Mouse (Mus musculus) kidney, embryonic 14.5 days (tissue): ENCODE results near the gene Ilf2. TPM values are rescaled to one million over a fixed set of nuclear protein-coding genes. Genes with fewer than 3 reads are reported as not detected.

Experiments used
- ATAC-seq: fragments of 200-750 bp; cut with Nextera tagmentation; 2 replicates; pipeline ENCODE4 v1.8.0; 2017; ENCODE audit warnings: moderate number of reproducible peaks, mild to moderate bottlenecking, moderate TSS enrichment, moderate library complexity; ENCODE audit not compliant: low FRiP score, low TSS enrichment
- H3K27ac ChIP-seq: fragments of 300-500 bp; sonication (generic); 2 replicates; pipeline ENCODE4 v1.5.1; 2014; ENCODE audit warnings: low read depth, mild to moderate bottlenecking, low read length, moderate library complexity, mixed read lengths
- H3K27me3 ChIP-seq: fragments of 300-500 bp; sonication (generic); 2 replicates; pipeline ENCODE4 v1.6.1; 2014; ENCODE audit warnings: mild to moderate bottlenecking, low read length; ENCODE audit not compliant: control insufficient read depth, insufficient read depth
- H3K36me3 ChIP-seq: fragments of 300-500 bp; sonication (generic); 2 replicates; pipeline ENCODE4 v1.6.1; 2014; ENCODE audit warnings: low read length, mixed read lengths; ENCODE audit not compliant: control insufficient read depth, insufficient read depth
- H3K4me1 ChIP-seq: fragments of 300-500 bp; sonication (generic); 2 replicates; pipeline ENCODE4 v1.6.1; 2014; ENCODE audit warnings: low read length, mixed read lengths; ENCODE audit not compliant: control insufficient read depth, insufficient read depth
- H3K4me2 ChIP-seq: fragments of 300-500 bp; sonication (generic); replicated peaks from 2 replicates; pipeline ENCODE4 v1.6.1; 2014; ENCODE audit warnings: low read depth, mild to moderate bottlenecking, low read length
- H3K4me3 ChIP-seq: fragments of 300-500 bp; sonication (generic); 2 replicates; pipeline ENCODE4 v1.5.1; 2014; ENCODE audit warnings: mild to moderate bottlenecking, low read length
- H3K9ac ChIP-seq: fragments of 300-500 bp; sonication (generic); 2 replicates; pipeline ENCODE4 v1.6.1; 2014; ENCODE audit warnings: low read depth, mild to moderate bottlenecking, low read length, moderate library complexity
- H3K9me3 ChIP-seq: fragments of 300-500 bp; sonication (generic); 2 replicates; pipeline ENCODE4 v1.6.1; 2016; ENCODE audit warnings: low read length; ENCODE audit not compliant: control insufficient read depth
- WGBS: fragments of 180-500 bp; shearing (Covaris S2); extraction: QIAGEN DNeasy Blood & Tissue Kit; methylation state at CpG from one replicate; pipeline ENCODE4 v1.1.7; 2014; 5-methylcytosine and 5-hydroxymethylcytosine counted together
- polyA plus RNA-seq: library from polyadenylated mRNA; unstranded; fragments of >200 nt; fragmentation: Nextera tagmentation; extraction: Ambion mirVana; gene quantifications from 2 replicates; pipeline ENCODE4 v1.2.1, GENCODE M21; 2014

Ilf2 gene
- polyA plus RNA-seq, 1 experiment from 2014 or later = 262 TPM

DNA sequence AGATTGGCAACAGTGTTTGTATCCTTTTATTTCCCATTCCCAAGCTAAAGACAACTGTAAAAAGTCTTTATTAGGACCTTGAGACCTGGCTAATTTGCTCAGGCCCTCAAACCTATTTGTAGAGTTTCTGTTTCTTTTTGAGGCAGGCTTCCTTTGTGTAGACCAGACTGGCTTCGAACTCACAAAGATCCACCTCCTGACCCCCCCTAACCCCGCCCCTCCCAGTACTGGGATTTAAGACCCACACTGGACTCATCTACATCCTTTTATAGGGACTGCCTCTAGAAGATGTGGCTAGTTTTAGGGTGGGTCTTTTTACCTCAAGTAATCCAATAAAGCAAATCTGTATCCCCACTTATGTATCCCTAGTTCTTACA, 33.8 kb downstream of the Ilf2 start:
- Histone ChIP-seq H3K9ac (no peak overlapping the region), H3K4me3 (peak overlapping the region; percentile 93), H3K4me2 (peak overlapping the region; percentile 41), H3K27me3 (no peaks in the 10 kb centered on the region), H3K9me3 (no peaks in the 10 kb centered on the region), H3K36me3 (peaks cover 28% of the 10 kb centered on the region), H3K4me1 (peaks cover 3% of the 10 kb centered on the region; the same call in 1 of the 2 replicates), H3K27ac (0 out of 2 replicates have a peak overlapping the region, but pooled peaks have one; percentile 65)
- ATAC-seq = peak; percentile 11; the same call in 1 of the 2 replicates
- WGBS = 26% methylated on average over 2 of the region's 2 CpGs

DNA sequence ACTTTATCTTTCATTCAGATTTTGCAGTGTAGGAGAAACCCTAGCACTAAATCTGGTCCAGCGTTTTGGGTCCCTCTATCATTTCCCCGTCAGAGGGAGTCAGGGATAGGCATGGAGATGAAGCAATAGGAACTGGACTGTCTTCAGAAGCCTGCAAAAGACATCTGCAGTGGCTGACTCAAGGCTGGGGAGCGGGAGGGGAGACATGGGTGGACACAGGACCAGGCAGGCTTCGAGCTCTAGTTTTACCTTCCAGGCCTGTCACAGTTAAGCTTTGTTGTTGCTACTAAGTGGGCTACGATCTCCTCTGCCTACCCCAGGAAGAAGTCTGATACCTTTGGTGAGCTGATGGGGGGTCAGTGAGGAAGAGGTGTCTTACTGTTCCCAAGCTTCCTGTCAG, 36.4 kb downstream of the Ilf2 start:
- Histone ChIP-seq H3K4me1 (peaks cover 8% of the 10 kb centered on the region), H3K27ac (no peak overlapping the region), H3K27me3 (no peaks in the 10 kb centered on the region), H3K4me3 (no peak overlapping the region), H3K9ac (no peak overlapping the region), H3K4me2 (no peak overlapping the region), H3K9me3 (no peaks in the 10 kb centered on the region), H3K36me3 (peaks cover 3% of the 10 kb centered on the region)
- 83% methylated on average over 5 of the region's 5 CpGs for WGBS
- ATAC-seq = no peak

- H3K4me1 ChIP-seq = peaks cover 8% of the 10 kb centered on the region
- no peak overlapping the region for H3K4me3 ChIP-seq
- H3K27ac ChIP-seq = no peak overlapping the region
- H3K4me2 ChIP-seq = peak overlapping the region; percentile 82
- H3K9me3 ChIP-seq = no peaks in the 10 kb centered on the region
- no peak overlapping the region for H3K9ac ChIP-seq
- H3K27me3 ChIP-seq = no peaks in the 10 kb centered on the region
- no peaks in the 10 kb centered on the region for H3K36me3 ChIP-seq
- 63% methylated on average over 9 of the region's 9 CpGs for WGBS
- ATAC-seq = no peak
Observed at GRCm38 (mm10) chr3:90512948-90513642, 37.2 kb downstream of the Ilf2 start.

DNA sequence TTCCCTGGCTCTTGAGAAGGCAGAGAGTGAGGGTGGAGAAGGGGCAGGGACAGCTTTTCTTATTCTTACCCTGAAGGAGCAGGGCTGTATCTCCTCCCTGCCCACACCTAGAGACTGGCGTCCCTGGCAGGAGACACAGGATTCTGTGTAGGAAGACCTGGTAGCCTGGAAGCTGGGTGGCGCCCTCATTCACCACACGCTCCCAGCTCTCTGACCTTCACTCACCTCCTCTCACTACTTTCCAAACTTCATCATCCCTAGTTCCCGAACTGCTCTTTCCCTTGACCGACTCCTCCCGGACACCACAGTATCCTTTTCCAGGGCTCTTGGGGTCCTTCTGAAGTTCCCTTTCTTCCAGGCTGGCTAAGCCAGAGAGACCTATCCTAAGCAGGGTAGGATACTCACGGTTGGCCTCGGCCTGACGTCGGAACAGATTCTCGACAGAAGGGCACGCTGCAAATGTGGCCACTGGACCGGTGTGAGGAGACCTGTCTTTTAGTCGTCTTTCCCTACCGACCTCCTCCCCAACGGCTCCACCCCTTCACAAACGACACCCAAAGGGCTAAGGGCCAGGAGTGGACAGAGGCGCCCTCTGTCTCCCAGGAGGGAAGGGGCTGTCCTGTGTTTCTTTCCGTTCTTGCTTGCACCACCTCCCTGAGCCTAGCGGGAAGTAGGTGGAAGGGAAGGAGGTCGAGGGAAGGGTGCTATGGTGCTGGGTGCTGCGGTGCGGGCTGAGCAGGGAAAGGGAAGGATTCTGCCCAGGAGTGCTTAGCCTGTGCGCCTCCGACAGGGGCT, 38.1 kb downstream of the Ilf2 start, which contains the start of the genes S100a1 and S100a13:
Gene S100a1, minus strand, starts transcription at position 597 of the 795 bp plus-strand sequence.
Gene S100a13, plus strand, starts transcription at position 640 of the 795 bp plus-strand sequence.
- ATAC-seq = peak; percentile 47
- Histone ChIP-seq H3K27me3 (no peaks in the 10 kb centered on the region), H3K4me3 (peak within 1 kb of the TSS; percentile 39), H3K4me1 (peaks cover 8% of the 10 kb centered on the region), H3K27ac (no peak within 1 kb of the TSS), H3K9me3 (no peaks in the 10 kb centered on the region), H3K36me3 (no peaks in the 10 kb centered on the region), H3K9ac (peak within 1 kb of the TSS; percentile 52; the same call in 1 of the 2 replicates), H3K4me2 (peak within 1 kb of the TSS; percentile 82)
- WGBS = 3% methylated on average over 25 of the region's 25 CpGs

- Histone ChIP-seq H3K27ac (no peak overlapping the region), H3K4me3 (peak overlapping the region; percentile 39), H3K9me3 (no peaks in the 10 kb centered on the region), H3K4me2 (peak overlapping the region; percentile 82), H3K36me3 (no peaks in the 10 kb centered on the region), H3K27me3 (no peaks in the 10 kb centered on the region), H3K9ac (peak overlapping the region; percentile 52; the same call in 1 of the 2 replicates), H3K4me1 (peaks cover 8% of the 10 kb centered on the region)
- 0% methylated on average over 10 of the region's 10 CpGs for WGBS
- peak; percentile 80 for ATAC-seq
Observed at GRCm38 (mm10) chr3:90514691-90515090, 38.8 kb downstream of the Ilf2 start.

GRCm38 (mm10) chr3:90515242-90515641, 39.3 kb downstream of the Ilf2 start:
- no peak for ATAC-seq
- Histone ChIP-seq H3K9me3 (no peaks in the 10 kb centered on the region), H3K36me3 (no peaks in the 10 kb centered on the region), H3K9ac (peak overlapping the region; percentile 52; the same call in 1 of the 2 replicates), H3K27ac (no peak overlapping the region), H3K27me3 (no peaks in the 10 kb centered on the region), H3K4me3 (peak overlapping the region; percentile 39), H3K4me2 (peak overlapping the region; percentile 82), H3K4me1 (peaks cover 8% of the 10 kb centered on the region)
- WGBS = 47% methylated on average over 1 of the region's 1 CpGs

GRCm38 (mm10) chr3:90515789-90516188, 39.9 kb downstream of the Ilf2 start:
- no peak for ATAC-seq
- Histone ChIP-seq H3K9ac (no peak overlapping the region), H3K36me3 (no peaks in the 10 kb centered on the region), H3K9me3 (no peaks in the 10 kb centered on the region), H3K4me1 (peaks cover 8% of the 10 kb centered on the region), H3K4me2 (peak overlapping the region; percentile 82; the same call in 1 of the 2 replicates), H3K27ac (no peak overlapping the region), H3K4me3 (no peak overlapping the region), H3K27me3 (no peaks in the 10 kb centered on the region)
- 94% methylated on average over 4 of the region's 4 CpGs for WGBS

GRCm38 (mm10) chr3:90517711-90518110, 41.8 kb downstream of the Ilf2 start:
- whole genome bisulfite sequencing = 77% methylated on average over 4 of the region's 4 CpGs
- H3K4me1 ChIP-seq = peaks cover 8% of the 10 kb centered on the region
- no peak overlapping the region for H3K4me3 ChIP-seq
- no peaks in the 10 kb centered on the region for H3K36me3 ChIP-seq
- no peaks in the 10 kb centered on the region for H3K9me3 ChIP-seq
- H3K27ac ChIP-seq = no peak overlapping the region
- H3K4me2 ChIP-seq = no peak overlapping the region
- ATAC-seq = no peak
- no peak overlapping the region for H3K9ac ChIP-seq
- H3K27me3 ChIP-seq = no peaks in the 10 kb centered on the region

GRCm38 (mm10) chr3:90525421-90525820, 49.5 kb downstream of the Ilf2 start:
- H3K9ac ChIP-seq = no peak overlapping the region
- no peaks in the 10 kb centered on the region for H3K4me1 ChIP-seq
- peak; percentile 48 for ATAC-seq
- H3K9me3 ChIP-seq = no peaks in the 10 kb centered on the region
- H3K36me3 ChIP-seq = no peaks in the 10 kb centered on the region
- no peaks in the 10 kb centered on the region for H3K27me3 ChIP-seq
- no peak overlapping the region for H3K27ac ChIP-seq
- no peak overlapping the region for H3K4me3 ChIP-seq
- no peak overlapping the region for H3K4me2 ChIP-seq
- 71% methylated on average over 4 of the region's 4 CpGs for WGBS
